Mouse (Mus musculus) kidney, adult 2 months (tissue): ENCODE results near the gene Lypd4.
"Not testable (repeated sequence)": the region's sequence is repeated elsewhere in the genome, so short reads cannot be mapped to it uniquely, and the experiment has no call there.

Experiments
- CTCF ChIP-seq: fragments of 200-500 bp; conservative IDR thresholded peaks from 2 replicates; pipeline ENCODE4 v1.5.1; 2011; ENCODE audit warnings: low read depth, mild to moderate bottlenecking, control low read depth, low read length, moderate library complexity, mixed read lengths; ENCODE audit not compliant: insufficient read depth, insufficient read length
- POLR2A ChIP-seq: fragments of 200-500 bp; IDR thresholded peaks from one replicate; pipeline ENCODE4 v1.6.1; 2011; ENCODE audit warnings: low read depth, low read length, control low read depth

GRCm38 (mm10) chr7:24846576-24846975 is 23.2 kb downstream of the Lypd4 start:
- not testable (repeated sequence) for TF ChIP-seq CTCF, POLR2A
